Mouse (Mus musculus) ES-E14 (cell line): Measurements from ENCODE around the gene Klk1b5. TPM values are rescaled to one million over a fixed set of nuclear protein-coding genes. Genes with fewer than 3 reads are reported as not detected.
"Not testable (repeated sequence)": the region's sequence is repeated elsewhere in the genome, so short reads cannot be mapped to it uniquely, and the experiment has no call there.

Source experiments
- DNase-seq: peaks from one replicate; pipeline ENCODE4 v3.0.0-alpha.2; 2013; ENCODE audit warnings: low read depth, low spot score
- H3K27ac ChIP-seq: 2 replicates; pipeline ENCODE4 v1.5.1; 2012; ENCODE audit warnings: low read depth, mild to moderate bottlenecking, low read length, moderate library complexity, mixed read lengths; ENCODE audit not compliant: poor library complexity, insufficient read depth, severe bottlenecking
- H3K36me3 ChIP-seq: 2 replicates; pipeline ENCODE4 v1.6.1; 2012; ENCODE audit warnings: mild to moderate bottlenecking, low read length, moderate library complexity, mixed read lengths; ENCODE audit not compliant: control insufficient read depth, poor library complexity, insufficient read depth, severe bottlenecking
- H3K4me1 ChIP-seq, 2 experiments: fragments of 150-350 bp in 1 of 2; sonication (generic) in 1 of 2; 2 replicates each; pipeline ENCODE4 v1.6.1; 2012; ENCODE audit warnings: low read length in 2 of 2, mild to moderate bottlenecking in 1 of 2, mixed read lengths in 1 of 2; ENCODE audit not compliant: control insufficient read depth in 2 of 2, insufficient read depth in 2 of 2, poor library complexity in 1 of 2
- H3K4me3 ChIP-seq, 2 experiments: fragments of 150-350 bp in 1 of 2; sonication (generic) in 1 of 2; 2 replicates each; pipeline ENCODE4 v1.5.1; 2012; ENCODE audit warnings: low read length in 2 of 2, low read depth in 1 of 2, mild to moderate bottlenecking in 1 of 2, mixed read lengths in 1 of 2; ENCODE audit not compliant: insufficient read depth in 1 of 2, poor library complexity in 1 of 2, severe bottlenecking in 1 of 2
- H3K9ac ChIP-seq: 2 replicates; pipeline ENCODE4 v1.6.1; 2012; ENCODE audit warnings: low read depth, mild to moderate bottlenecking, low read length, mixed read lengths; ENCODE audit not compliant: poor library complexity, insufficient read depth, severe bottlenecking
- H3K9me3 ChIP-seq: fragments of 150-350 bp; sonication (generic); 2 replicates; pipeline ENCODE4 v1.6.1; 2012; ENCODE audit warnings: low read depth, mild to moderate bottlenecking, low read length; ENCODE audit not compliant: control insufficient read depth, insufficient read depth
- CHD2 ChIP-seq: IDR thresholded peaks from 2 replicates; pipeline ENCODE4 v1.6.1; 2014; ENCODE audit warnings: mild to moderate bottlenecking, low read depth, low read length, inconsistent platforms
- HCFC1 ChIP-seq: IDR thresholded peaks from 2 replicates; pipeline ENCODE4 v1.6.1; 2012; ENCODE audit warnings: low read length, inconsistent platforms, borderline replicate concordance; ENCODE audit not compliant: insufficient read depth
- MAFK ChIP-seq: IDR thresholded peaks from 2 replicates; pipeline ENCODE4 v1.6.1; 2014; ENCODE audit warnings: mild to moderate bottlenecking, low read depth, low read length, inconsistent platforms; ENCODE audit not compliant: insufficient read depth
- ZC3H11A ChIP-seq: IDR thresholded peaks from 2 replicates; pipeline ENCODE4 v1.6.1; 2012; ENCODE audit warnings: low read depth, mild to moderate bottlenecking, inconsistent platforms, low read length, borderline replicate concordance
- ZNF384 ChIP-seq: IDR thresholded peaks from 2 replicates; pipeline ENCODE4 v1.6.1; 2012; ENCODE audit warnings: low read depth, low read length, inconsistent platforms
- in situ Hi-C, 2 experiments: fragments of 600-800 bp; cut with MboI; formaldehyde crosslinking; loops; one replicate each; pipeline ENCODE4 v1.15.1; 2025; ENCODE audit warnings: low sequenced_read_pairs in 2 of 2, inconsistent platforms in 1 of 2; ENCODE audit not compliant: unreplicated experiment in 2 of 2
- total RNA-seq: library from RNA; depleted of rRNA; stranded (reverse); fragments of 300-350 nt; gene quantifications from 2 replicates; pipeline ENCODE4 v1.2.3, GENCODE M21; 2012

Klk1b5 gene
- total RNA-seq, 1 experiment = not detected

DNA sequence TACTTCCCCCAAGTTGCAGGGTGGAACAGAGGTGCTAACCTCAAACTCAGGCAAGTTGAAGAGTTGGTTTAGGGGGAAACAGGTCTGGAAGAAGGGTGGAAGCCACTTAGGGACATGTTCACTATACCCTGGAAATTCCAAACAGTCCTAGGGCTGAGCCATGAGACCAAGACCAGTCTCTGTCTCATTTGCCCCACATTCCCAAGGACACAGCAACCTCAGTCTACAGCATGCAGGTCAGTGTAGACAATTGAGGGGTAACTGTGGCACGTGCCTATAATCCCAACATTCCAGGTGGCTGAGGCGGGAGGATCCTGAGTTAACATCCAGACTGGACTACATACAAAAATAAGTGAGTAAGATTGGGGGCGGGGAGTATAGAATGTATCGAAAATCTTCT lies 33.5 kb downstream of the Klk1b5 start:
- Histone ChIP-seq H3K4me3 (no peak overlapping the region), H3K27ac (no peak overlapping the region)
- in situ Hi-C loops = no loop called here

GRCm38 (mm10) chr7:44250732-44251275 lies 35.1 kb downstream of the Klk1b5 start:
- H3K9me3 ChIP-seq, H3K27ac ChIP-seq, DNase-seq, H3K9ac ChIP-seq, H3K4me3 ChIP-seq: not testable (repeated sequence)
- H3K4me1 ChIP-seq = peaks cover 0 to 16% of the 10 kb centered on the region in 2 experiments; a peak in 1 of 4 replicates
- in situ Hi-C loops = loop anchor here in 1 of 2 experiments (25.0 kb wide), 1 partner anchor 186 kb away; the partner anchor contains the start of gene Lrrc4b
- peaks cover 42% of the 10 kb centered on the region for H3K36me3 ChIP-seq

More for the DNA sequence above, 33.5 kb downstream of the Klk1b5 start:
- TF ChIP-seq ZC3H11A (no peak), CHD2 (no peak), ZNF384 (no peak), HCFC1 (no peak), MAFK (no peak)
- Histone ChIP-seq H3K36me3 (peaks cover 42% of the 10 kb centered on the region), H3K4me1 (peaks cover 0 to 17% of the 10 kb centered on the region in 2 experiments; a peak in 1 of 4 replicates), H3K9me3 (no peaks in the 10 kb centered on the region), H3K9ac (no peak overlapping the region)
- DNase-seq = no peak

DNA sequence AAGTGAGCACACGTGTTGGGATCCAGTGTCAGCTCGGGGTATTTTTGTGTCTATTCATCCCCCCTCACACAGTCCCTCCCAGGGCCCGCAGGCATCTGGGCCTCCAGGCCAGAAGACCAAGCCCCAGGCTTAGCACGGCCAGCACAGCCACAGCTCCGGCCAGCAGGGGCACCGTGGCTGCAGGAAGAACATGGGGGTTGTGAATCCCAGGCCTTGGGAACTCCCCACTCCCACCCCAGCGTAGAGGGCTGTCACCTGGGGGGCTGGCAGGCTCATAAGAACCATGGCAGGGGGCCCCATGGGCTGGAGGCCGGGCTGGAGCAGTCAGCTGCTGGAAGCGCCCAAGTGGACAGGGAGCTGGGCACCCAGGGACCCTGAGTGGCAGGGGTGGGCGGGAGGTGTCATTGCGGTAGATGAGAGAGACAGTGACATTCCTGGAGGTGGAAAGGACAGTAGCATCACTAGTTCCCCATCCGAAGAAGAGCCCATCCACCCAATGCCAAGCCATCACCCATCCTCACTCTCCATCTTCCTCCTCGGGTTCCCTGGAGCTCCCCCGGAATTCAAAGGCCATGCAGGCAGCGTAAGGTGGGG lies 37.4 kb downstream of the Klk1b5 start:
- in situ Hi-C loops = loop anchor here in 1 of 2 experiments (25.0 kb wide), 1 partner anchor 184 kb away; the partner anchor contains the start of gene Lrrc4b
- TF ChIP-seq ZNF384 = no peak
- TF ChIP-seq ZC3H11A = no peak
- no peak for TF ChIP-seq MAFK
- TF ChIP-seq CHD2 = no peak
- no peak for TF ChIP-seq HCFC1

GRCm38 (mm10) chr7:44254930-44255329 lies 39.2 kb downstream of the Klk1b5 start:
- H3K9me3 ChIP-seq = no peaks in the 10 kb centered on the region
- H3K36me3 ChIP-seq = peaks cover 22% of the 10 kb centered on the region
- no peak overlapping the region for H3K27ac ChIP-seq
- in situ Hi-C loops = loop anchor here in 1 of 2 experiments (5.0 to 25.0 kb wide), 2 partner anchors 48 to 182 kb away; partner anchors contain the start of genes Klk1b4 and Lrrc4b
- TF ChIP-seq ZC3H11A (no peak), HCFC1 (no peak), CHD2 (no peak), MAFK (no peak), ZNF384 (no peak)
- DNase-seq = no peak
- peaks cover 0 to 12% of the 10 kb centered on the region in 2 experiments; a peak in 1 of 4 replicates for H3K4me1 ChIP-seq
- H3K4me3 ChIP-seq = no peak overlapping the region
- no peak overlapping the region for H3K9ac ChIP-seq

More for the DNA sequence above, 37.4 kb downstream of the Klk1b5 start:
- Histone ChIP-seq H3K36me3 (peaks cover 38% of the 10 kb centered on the region), H3K4me3 (no peak overlapping the region), H3K4me1 (peaks cover 0 to 14% of the 10 kb centered on the region in 2 experiments; a peak in 1 of 4 replicates), H3K9ac (no peak overlapping the region), H3K9me3 (no peaks in the 10 kb centered on the region), H3K27ac (no peak overlapping the region)
- DNase-seq = no peak
